Mouse (Mus musculus) layer of hippocampus, adult 8-10 months (tissue): ENCODE measurements at regions not wholly inside any gene's neighbourhood (a gene's known extent, or its start where the extent isn't known, plus 50 kb on each side); places are given as distances from the start of the nearest gene placed in this dataset.

Experiments
- DNase-seq, 2 experiments: peaks; one replicate each; pipeline ENCODE4 v3.0.0; 2022; ENCODE audit warnings: low spot score in 2 of 2

GRCm38 (mm10) chr8:101097851-101098250 lies 1681.6 kb upstream of the Cdh8 start:
- peak; percentile 71 to 80 for DNase-seq
